Mouse (Mus musculus): ENCODE results near the gene Gprasp2.

Gene Gprasp2

DNA sequence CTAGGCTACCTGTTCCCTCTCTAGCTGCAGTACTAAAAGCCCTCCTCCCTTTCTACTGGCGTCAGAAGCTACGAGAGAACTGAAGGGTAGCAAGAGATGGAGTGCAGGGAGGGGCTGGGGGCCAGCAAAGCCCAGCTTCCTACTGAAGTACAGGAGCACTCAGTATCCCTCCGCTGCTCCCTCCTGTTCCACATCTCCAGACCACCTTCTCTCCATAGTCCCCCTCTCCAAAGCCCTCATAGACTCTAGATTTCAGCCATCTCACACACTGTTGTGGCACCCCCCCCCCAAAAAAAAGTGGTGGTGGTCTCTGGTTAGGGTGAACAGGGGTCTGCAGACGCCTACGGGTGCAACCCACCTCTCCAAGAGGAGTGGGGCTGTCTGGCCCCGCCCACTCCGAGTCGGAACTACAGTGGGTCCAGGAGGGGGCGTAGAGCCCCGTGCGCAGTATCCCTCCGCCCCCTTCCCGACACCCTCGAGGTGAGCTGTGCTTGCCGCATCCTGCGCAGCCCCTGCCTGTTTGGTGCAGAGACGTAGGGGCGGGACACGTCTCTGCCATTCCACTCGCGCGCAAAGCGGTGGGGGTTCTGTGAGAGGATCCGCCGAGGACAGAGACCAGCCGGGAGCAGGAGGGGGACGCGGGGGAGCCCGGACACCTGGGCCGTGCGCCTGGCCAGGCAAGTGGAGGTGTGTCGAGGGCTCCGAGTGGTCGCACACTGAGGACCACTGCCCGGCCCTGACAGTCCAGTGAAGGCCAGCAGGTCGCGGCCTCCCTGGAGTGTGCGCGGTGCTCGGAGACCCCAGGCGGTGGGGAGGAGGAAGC is 46.8 kb downstream of the Gprasp2 start:
- H3K27me3 ChIP-seq (ENCODE audit: control insufficient read depth, insufficient read depth, low read length, poor library complexity, severe bottlenecking) = no peaks in the 10 kb centered on the region
- no peaks in the 10 kb centered on the region for H3K36me3 ChIP-seq (ENCODE audit: control insufficient read depth, insufficient read depth, low read length, poor library complexity, severe bottlenecking)
- DNase-seq (ENCODE audit: low read depth, low spot score) = peak; percentile 61

DNA sequence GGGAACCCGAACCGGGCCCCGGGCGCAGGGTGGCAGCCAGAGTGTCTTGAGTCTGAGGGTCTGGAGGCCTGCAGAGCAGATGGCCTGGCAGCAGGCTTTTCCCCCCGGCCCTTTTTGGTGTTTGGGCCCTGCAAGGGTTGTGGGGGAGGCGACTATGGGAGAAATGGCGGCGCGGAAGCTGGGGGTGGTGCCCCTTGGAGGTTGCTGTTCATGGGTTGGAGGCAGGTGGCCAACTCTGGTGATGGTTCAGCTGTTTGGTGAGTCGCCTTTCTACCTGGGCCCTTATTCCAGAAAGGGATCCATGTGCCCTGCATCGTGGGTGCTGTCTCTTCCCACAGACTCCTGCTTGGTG is 47.4 kb downstream of the Gprasp2 start:
- H3K36me3 ChIP-seq (ENCODE audit: control insufficient read depth, insufficient read depth, low read length, poor library complexity, severe bottlenecking) = no peaks in the 10 kb centered on the region
- H3K27me3 ChIP-seq (ENCODE audit: control insufficient read depth, insufficient read depth, low read length, poor library complexity, severe bottlenecking) = no peaks in the 10 kb centered on the region
- DNase-seq (ENCODE audit: low read depth, low spot score) = peak; percentile 18
